ENCODE assay signal across 23 mouse cellular contexts in the genomic region with DNA sequence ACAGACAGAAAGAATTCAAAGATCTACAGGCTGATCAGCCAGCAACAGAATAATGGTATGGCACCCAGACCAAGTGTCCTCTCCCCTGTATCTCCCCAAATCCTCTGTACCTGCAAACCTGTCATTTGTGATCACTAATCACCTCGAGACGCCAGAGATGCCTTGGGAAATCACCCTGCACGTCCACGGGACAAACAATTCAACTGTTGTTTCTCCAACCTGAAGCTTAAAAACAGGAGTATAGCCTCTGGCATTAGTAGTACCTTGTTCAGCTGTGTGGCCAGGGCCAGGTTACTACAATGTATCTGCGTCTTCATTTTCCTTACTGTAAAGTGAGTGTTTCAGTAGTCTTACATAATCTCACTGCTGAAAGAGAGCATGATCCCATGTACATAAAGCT. TPM values are rescaled to one million over a fixed set of nuclear protein-coding genes. Genes with fewer than 3 reads are reported as not detected.
"Had no signal": no experiment of that assay in that cellular context is flagged by ENCODE, and none has a peak within 500 bp of the region (broad histone marks: within the 10 kb centered on the region; RNA-seq: fewer than 3 reads in every experiment).

No protein-coding gene starts in this region.

- H3K27ac ChIP-seq: gastrocnemius, adult 2 months; heart, embryonic 13.5 days; heart, embryonic 15.5 days; hindbrain, embryonic 13.5 days; hindbrain, embryonic 15.5 days; hindbrain, postnatal 0 days; kidney, embryonic 15.5 days; kidney, postnatal 0 days; limb, embryonic 13.5 days; limb, embryonic 15.5 days; liver, embryonic 12.5 days had no signal

- H3K9ac ChIP-seq: heart, embryonic 13.5 days; heart, embryonic 15.5 days; hindbrain, embryonic 13.5 days; hindbrain, embryonic 15.5 days; kidney, embryonic 15.5 days; limb, embryonic 13.5 days; limb, embryonic 15.5 days; liver, embryonic 12.5 days had no signal

- H3K36me3 ChIP-seq: heart, embryonic 13.5 days; heart, embryonic 15.5 days; hindbrain, embryonic 13.5 days; hindbrain, embryonic 15.5 days; kidney, embryonic 15.5 days; limb, embryonic 13.5 days; limb, embryonic 15.5 days; liver, embryonic 12.5 days had no signal

- H3K4me1 ChIP-seq: heart, embryonic 13.5 days; heart, embryonic 15.5 days; hindbrain, embryonic 15.5 days; kidney, embryonic 15.5 days; limb, embryonic 13.5 days; limb, embryonic 15.5 days; liver, embryonic 12.5 days had no signal

- H3K27me3 ChIP-seq: heart, embryonic 13.5 days; heart, embryonic 15.5 days; hindbrain, embryonic 13.5 days; hindbrain, embryonic 15.5 days; kidney, embryonic 15.5 days; limb, embryonic 13.5 days; limb, embryonic 15.5 days; liver, embryonic 12.5 days had no signal

- DNase-seq: gastrocnemius, adult 2 months; gastrocnemius, postnatal 10 days; gastrocnemius, postnatal 25 days; heart, postnatal 14 days; heart, postnatal 36 days; kidney, adult 11 months; kidney, adult 8-10 months; kidney, postnatal 14 days; kidney, postnatal 36 days; layer of hippocampus, adult 9-11 months; layer of hippocampus, postnatal 36 days; left cerebral cortex, postnatal 4 days had no signal

- H3K9me3 ChIP-seq: heart, embryonic 13.5 days; heart, embryonic 15.5 days; hindbrain, embryonic 13.5 days; hindbrain, embryonic 15.5 days; kidney, embryonic 15.5 days; limb, embryonic 13.5 days; limb, embryonic 15.5 days; liver, embryonic 12.5 days had no signal

- H3K4me3 ChIP-seq: gastrocnemius, adult 2 months; heart, embryonic 13.5 days; heart, embryonic 15.5 days; hindbrain, embryonic 13.5 days; hindbrain, embryonic 15.5 days; kidney, embryonic 15.5 days; limb, embryonic 13.5 days; limb, embryonic 15.5 days; liver, embryonic 12.5 days had no signal

RNA-seq across cellular contexts. Expression of gene St8sia6, which starts 25.3 kb away (rescaled TPM):
- polyA plus RNA-seq: liver, adult 2 months had no signal
